Mouse (Mus musculus) thymus, postnatal 25 days (tissue): Measurements from ENCODE around the gene Gpatch8.
A peak's percentile ranks its signal among the peaks of the same experiment; 100 is the strongest.

Source experiments
- DNase-seq: peaks from one replicate; pipeline ENCODE4 v3.0.0; 2022

Gpatch8 gene

DNA sequence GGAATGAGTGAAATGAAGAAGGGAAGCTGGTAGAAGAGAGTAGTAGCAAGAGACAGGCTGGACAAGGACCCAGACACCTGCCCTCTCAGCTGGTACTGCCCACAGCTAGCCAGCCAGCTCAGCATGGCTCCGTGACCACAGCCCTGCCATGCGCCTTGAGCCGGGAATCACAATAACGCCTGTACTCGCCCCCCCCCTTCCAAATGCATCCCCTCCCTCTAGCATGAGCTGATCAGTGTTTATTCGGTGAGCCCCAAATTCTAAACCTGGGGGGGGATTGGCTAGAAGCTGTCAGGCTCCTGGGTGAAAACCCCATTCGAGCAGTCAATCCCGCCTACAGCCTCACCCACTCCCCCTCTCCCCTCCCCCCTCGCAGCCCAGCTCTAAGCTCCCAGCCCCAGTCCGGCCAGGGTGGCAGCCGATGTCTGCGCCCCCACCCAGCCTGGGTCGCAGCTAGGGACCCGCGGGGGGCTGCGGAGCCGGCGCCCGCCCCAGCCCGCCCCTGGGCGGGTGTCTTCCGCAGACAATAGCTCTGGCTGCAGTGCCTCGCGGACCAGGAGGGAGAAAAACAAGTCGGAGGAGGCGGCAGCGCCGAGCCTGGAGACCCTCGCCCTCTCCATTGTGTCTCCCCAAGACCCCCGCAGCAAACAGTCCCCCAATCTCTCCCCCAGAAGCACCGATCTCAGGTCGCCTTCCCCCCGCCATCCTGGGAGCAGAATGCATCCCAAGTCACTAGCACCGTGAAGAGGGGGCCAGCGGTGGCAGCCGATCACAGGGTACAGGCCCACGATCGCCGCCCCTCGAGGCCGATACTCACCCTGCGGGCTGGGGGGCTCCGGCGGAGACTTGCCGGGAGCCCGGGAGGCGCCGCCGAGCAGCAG is 109.4 kb downstream of the Gpatch8 start:
- DNase-seq, result peak; percentile 15

DNA sequence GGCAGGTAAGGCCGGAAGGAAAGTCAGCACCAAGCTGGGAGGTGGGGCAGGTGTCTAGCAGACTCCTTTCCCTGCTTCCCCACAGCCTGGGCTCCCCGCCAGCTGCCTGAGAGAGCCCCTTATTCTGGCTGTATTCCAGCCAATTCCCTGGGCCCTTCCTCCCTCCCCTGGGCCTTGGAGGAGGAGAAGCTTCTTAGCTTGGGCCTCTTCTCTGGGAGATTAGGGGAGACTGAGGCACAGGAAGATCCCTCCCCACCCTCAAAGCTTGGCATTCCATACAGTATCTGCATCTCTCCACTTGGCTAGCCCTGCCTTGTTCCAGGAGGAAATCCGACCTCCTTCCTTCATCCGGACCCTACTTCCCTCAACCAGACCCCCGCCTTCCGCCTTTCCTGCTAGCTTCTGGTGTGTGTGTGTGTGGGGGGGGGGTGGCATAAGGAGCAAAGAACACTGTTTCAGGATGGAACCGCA is 110.3 kb downstream of the Gpatch8 start:
- no peak for DNase-seq

GRCm38 (mm10) chr11:102445264-102445890 is 110.8 kb downstream of the Gpatch8 start:
- no peak for DNase-seq

GRCm38 (mm10) chr11:102444781-102445180 is 111.4 kb downstream of the Gpatch8 start:
- no peak for DNase-seq

GRCm38 (mm10) chr11:102444321-102444720 is 111.9 kb downstream of the Gpatch8 start:
- no peak for DNase-seq

GRCm38 (mm10) chr11:102443740-102444139 is 112.5 kb downstream of the Gpatch8 start:
- no peak for DNase-seq

- no peak for DNase-seq
These were observed 114.1 kb downstream of the Gpatch8 start for GRCm38 (mm10) chr11:102442089-102442488.

GRCm38 (mm10) chr11:102441434-102441833 is 114.8 kb downstream of the Gpatch8 start:
- DNase-seq, result no peak

DNA sequence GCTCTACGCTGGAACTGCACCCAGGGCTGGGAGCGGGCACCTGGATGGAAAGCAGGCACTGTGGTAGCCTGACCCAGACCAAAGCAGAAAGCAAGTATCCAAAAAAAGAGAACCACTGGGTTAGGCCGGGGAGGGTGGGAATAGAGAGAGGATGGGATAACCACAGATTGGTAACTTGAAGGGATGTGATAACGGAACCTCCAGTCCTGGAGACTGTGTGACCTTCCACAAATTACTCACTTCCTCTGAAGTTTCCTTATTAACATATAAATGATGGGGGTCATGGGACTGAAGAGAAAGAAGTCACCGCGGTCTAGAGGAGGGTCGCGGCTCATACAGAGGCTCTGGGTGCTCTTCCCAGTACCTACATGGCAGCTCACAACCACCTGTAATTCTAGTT is 115.9 kb downstream of the Gpatch8 start:
- DNase-seq, result no peak

DNA sequence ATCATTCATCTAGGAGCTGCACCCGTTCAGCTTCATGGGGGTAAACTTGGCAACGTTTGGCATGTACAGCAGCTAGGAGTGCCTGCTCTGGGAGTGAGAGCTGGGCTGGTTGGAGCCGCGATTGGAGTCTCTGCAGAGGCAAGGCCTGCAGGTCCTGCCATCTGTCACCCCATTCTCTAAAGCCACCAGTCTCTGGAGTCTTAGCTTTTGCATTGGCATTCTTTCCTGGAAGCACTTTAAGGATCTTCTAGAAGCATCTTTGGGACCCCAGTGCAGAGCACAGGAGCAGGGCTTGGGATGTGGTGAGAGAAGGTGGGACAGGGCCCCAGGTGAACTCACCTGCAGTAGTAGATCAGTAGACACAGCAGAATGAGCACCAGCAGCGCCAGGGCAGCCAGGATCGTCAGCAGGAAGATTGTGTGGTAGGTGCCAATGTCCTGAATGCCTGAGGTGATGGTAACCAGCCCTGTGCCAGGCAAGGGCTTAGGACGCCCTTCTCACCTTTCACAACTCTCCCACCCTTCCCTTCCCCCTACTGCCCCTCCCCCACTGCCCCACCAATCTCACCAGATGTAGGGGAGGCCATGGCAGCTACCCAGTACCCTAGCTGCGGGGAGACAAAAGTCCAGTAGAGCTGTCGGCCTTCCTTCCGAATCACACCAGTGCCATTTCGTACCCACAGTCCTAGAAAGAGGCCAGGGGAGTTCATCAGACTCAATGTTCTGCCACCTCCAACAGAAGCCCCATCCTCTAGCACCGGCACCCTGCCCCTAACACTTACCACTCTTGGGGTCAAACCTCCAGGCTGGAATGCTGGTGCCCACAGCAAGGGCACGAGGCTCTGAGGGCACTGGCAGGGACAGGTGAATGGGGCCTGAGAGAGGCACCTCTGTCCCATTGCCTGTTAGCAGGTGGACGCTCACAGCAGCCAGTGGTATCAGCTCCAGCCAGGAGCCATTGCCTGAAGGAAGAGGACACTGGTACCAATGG is 116.8 kb downstream of the Gpatch8 start:
- DNase-seq, result no peak

- DNase-seq, result peak; percentile 66
These were observed 117.7 kb downstream of the Gpatch8 start for GRCm38 (mm10) chr11:102438212-102439092.

GRCm38 (mm10) chr11:102437120-102438061 is 118.8 kb downstream of the Gpatch8 start:
- DNase-seq, result no peak

GRCm38 (mm10) chr11:102436471-102436790 is 119.8 kb downstream of the Gpatch8 start:
- DNase-seq, result no peak

DNA sequence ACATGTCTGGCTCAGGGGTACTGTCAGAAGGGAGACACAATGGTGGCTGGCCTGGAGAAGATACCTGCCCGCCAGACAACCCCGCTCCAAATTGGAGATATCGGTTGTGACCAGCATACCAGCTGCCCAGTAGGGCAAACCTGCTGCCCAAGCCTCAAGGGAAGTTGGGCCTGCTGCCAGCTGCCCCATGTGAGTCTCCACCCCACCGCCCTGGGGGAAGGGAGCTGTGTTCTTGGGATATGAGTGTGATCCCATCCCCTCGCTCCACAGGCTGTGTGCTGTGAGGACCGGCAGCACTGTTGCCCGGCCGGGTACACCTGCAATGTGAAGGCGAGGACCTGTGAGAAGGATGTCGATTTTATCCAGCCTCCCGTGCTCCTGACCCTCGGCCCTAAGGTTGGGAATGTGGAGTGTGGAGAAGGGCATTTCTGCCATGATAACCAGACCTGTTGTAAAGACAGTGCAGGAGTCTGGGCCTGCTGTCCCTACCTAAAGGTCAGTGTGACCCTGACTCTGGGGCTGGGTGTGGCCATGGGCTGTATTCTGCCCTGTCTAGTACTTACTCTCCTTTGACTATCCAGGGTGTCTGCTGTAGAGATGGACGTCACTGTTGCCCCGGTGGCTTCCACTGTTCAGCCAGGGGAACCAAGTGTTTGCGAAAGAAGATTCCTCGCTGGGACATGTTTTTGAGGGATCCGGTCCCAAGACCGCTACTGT is 120.3 kb downstream of the Gpatch8 start:
- DNase-seq, result no peak

DNA sequence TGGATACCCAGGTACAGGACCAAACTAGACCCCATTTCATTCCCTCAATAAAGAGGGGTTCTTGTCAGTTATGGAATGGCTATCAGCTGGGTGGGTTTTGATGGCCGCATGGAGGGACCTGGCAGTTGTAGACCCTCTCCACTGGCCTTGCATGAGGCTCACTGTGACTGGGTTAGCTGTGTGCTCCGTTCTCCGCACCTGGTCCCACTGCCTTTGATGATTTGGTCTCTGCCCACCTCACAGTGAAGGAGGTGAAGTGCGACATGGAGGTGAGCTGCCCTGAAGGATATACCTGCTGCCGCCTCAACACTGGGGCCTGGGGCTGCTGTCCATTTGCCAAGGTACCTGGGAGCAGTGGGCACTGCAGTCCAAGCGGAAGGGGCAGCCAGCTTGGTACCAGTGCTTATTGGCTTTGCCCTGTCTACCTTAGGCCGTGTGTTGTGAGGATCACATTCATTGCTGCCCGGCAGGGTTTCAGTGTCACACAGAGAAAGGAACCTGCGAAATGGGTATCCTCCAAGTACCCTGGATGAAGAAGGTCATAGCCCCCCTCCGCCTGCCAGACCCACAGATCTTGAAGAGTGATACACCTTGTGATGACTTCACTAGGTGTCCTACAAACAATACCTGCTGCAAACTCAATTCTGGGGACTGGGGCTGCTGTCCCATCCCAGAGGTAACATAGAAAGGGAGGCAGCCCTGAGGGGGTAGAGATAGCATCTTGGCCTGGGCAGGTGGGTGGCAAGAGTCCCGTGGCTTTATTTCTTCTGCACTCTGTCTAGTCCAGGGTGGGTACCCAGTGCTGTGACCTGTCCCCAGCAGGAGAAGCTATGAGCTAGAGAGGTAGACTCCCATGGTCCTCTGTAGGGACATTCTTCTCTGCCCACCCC is 121.1 kb downstream of the Gpatch8 start:
- no peak for DNase-seq

DNA sequence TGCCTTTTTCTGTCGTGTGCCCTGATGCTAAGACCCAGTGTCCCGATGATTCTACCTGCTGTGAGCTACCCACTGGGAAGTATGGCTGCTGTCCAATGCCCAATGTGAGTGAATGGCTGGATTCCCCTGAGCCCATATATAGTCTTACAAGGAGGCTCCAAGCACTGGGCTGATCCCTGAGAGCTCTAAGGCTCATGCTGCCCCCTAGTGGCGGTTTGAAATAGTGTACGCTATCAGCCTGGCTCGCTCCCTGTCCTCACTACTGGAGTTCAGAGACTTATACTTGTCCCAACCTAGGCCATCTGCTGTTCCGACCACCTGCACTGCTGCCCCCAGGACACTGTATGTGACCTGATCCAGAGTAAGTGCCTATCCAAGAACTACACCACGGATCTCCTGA is 121.8 kb downstream of the Gpatch8 start:
- peak; percentile 77 for DNase-seq

DNA sequence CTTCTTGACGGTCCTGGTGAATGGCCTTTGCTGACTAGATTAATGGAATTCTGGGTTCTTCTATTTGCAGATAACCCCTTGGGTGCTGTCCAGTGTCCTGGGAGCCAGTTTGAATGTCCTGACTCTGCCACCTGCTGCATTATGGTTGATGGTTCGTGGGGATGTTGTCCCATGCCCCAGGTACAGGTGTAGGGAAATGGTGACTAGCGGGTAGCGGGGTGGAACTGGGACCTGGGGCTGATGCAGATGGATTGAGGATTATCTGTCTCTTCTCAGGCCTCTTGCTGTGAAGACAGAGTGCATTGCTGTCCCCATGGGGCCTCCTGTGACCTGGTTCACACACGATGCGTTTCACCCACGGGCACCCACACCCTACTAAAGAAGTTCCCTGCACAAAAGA is 122.3 kb downstream of the Gpatch8 start:
- DNase-seq, result no peak

DNA sequence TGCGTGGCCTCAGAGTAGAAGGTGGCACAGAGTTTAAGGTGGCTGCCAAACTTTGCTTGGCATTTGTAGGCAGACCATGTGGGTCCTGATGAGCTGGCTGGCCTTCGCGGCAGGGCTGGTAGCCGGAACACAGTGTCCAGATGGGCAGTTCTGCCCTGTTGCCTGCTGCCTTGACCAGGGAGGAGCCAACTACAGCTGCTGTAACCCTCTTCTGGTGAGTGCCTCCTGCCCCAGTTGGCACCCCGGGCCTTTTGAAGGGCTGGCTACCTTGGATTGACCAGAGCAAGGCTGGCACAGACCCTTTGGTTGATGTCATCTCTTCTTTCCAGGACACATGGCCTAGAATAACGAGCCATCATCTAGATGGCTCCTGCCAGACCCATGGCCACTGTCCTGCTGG is 123.3 kb downstream of the Gpatch8 start:
- no peak for DNase-seq
